Mouse (Mus musculus) heart, adult 2 months (tissue): ENCODE results near the gene Homer2.

Source experiments
- CTCF ChIP-seq: fragments of 200-600 bp; IDR thresholded peaks from 2 replicates; pipeline ENCODE4 v1.8.1; 2022; ENCODE audit warnings: antibody characterized with exemption, mild to moderate bottlenecking, moderate library complexity
- EP300 ChIP-seq: fragments of 200-500 bp; IDR thresholded peaks from 2 replicates; pipeline ENCODE4 v1.6.1; 2011; ENCODE audit warnings: low read depth, low read length, control low read depth; ENCODE audit not compliant: insufficient read depth
- POLR2A ChIP-seq: fragments of 200-500 bp; IDR thresholded peaks from 2 replicates; pipeline ENCODE4 v1.6.1; 2011; ENCODE audit warnings: mild to moderate bottlenecking, low read depth, low read length, control low read depth; ENCODE audit not compliant: insufficient read depth

DNA sequence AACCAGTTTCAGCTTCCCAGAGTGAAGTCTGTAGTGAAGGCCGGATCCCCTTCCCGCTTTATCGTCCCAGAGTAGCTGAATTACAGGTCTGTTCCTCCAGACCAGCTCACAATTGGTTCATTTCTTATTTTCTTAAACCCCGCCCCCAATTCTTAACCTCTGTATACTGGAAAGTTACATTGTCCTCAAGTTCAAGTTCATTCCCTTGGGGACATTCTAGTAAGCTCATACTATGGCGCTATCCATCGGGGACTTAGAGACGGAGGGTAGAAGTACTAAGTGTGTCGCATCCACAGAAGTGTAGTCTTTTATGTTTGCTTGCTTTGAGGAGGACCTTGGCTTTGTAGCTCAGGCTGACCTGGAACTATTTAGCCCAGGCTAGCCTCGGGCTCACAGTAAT lies 133.5 kb downstream of the Homer2 start:
- TF ChIP-seq CTCF (no peak), POLR2A (no peak), EP300 (no peak)
